Mouse (Mus musculus): ENCODE data around the gene Chn2. TPM values are rescaled to one million over a fixed set of nuclear protein-coding genes. Genes with fewer than 3 reads are reported as not detected.

The Chn2 gene
- polyA plus RNA-seq, 1 experiment from 2014 or later = 23.5 TPM

GRCm38 (mm10) chr6:54140488-54140887 lies 101.1 kb downstream of the Chn2 start:
- no peak overlapping the region for H3K9ac ChIP-seq (replicated peaks; ENCODE audit: low read depth, low read length)
- H3K4me1 ChIP-seq (ENCODE audit: control insufficient read depth, insufficient read depth, low read length) = no peaks in the 10 kb centered on the region; the same call in 1 of the 2 replicates
- no peak for ATAC-seq (ENCODE audit: low read depth)
- no peak overlapping the region for H3K4me2 ChIP-seq (ENCODE audit: low read depth, low read length)
- no peak overlapping the region for H3K27ac ChIP-seq (ENCODE audit: low read depth, low read length)
- 89% methylated on average over 4 of the region's 4 CpGs for WGBS
- no peak overlapping the region for H3K4me3 ChIP-seq (ENCODE audit: low read depth, low read length)
- H3K36me3 ChIP-seq (ENCODE audit: control insufficient read depth, insufficient read depth, low read length) = no peaks in the 10 kb centered on the region
- H3K27me3 ChIP-seq (ENCODE audit: control insufficient read depth, insufficient read depth, low read length) = no peaks in the 10 kb centered on the region
- no peaks in the 10 kb centered on the region for H3K9me3 ChIP-seq (ENCODE audit: control insufficient read depth, low read length)

DNA sequence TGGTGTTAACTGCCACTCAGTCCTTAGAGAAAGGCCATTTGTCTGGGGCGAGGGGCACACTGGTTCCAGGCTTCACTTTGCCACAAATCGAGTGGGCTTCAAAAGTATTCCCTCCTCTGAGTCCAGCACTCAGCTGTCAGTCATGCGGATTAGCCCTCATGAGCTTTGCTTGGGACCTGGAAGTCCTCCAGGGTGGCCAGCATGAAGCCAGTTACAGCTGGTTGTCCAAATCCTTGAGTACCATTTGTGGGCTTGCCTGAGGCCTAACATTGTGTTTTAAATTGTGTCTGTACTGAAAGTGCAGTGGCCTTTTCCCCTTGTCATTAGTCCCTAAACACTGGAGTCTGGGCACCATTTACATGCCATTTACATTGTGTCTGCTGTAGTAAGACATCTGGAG lies 101.8 kb downstream of the Chn2 start:
- WGBS = 85% methylated on average over 3 of the region's 3 CpGs
- Histone ChIP-seq H3K9ac (replicated peaks; ENCODE audit: low read depth, low read length) (no peak overlapping the region), H3K36me3 (ENCODE audit: control insufficient read depth, insufficient read depth, low read length) (no peaks in the 10 kb centered on the region), H3K4me2 (ENCODE audit: low read depth, low read length) (no peak overlapping the region), H3K9me3 (ENCODE audit: control insufficient read depth, low read length) (no peaks in the 10 kb centered on the region), H3K4me3 (ENCODE audit: low read depth, low read length) (no peak overlapping the region), H3K4me1 (ENCODE audit: control insufficient read depth, insufficient read depth, low read length) (no peaks in the 10 kb centered on the region; the same call in 1 of the 2 replicates), H3K27me3 (ENCODE audit: control insufficient read depth, insufficient read depth, low read length) (no peaks in the 10 kb centered on the region), H3K27ac (ENCODE audit: low read depth, low read length) (no peak overlapping the region)
- ATAC-seq (ENCODE audit: low read depth) = no peak

- H3K27me3 ChIP-seq (ENCODE audit: control insufficient read depth, insufficient read depth, low read length) = no peaks in the 10 kb centered on the region
- H3K36me3 ChIP-seq (ENCODE audit: control insufficient read depth, insufficient read depth, low read length) = no peaks in the 10 kb centered on the region
- H3K4me2 ChIP-seq (ENCODE audit: low read depth, low read length) = no peak overlapping the region
- no peak overlapping the region for H3K9ac ChIP-seq (replicated peaks; ENCODE audit: low read depth, low read length)
- H3K9me3 ChIP-seq (ENCODE audit: control insufficient read depth, low read length) = no peaks in the 10 kb centered on the region
- no peak overlapping the region for H3K4me3 ChIP-seq (ENCODE audit: low read depth, low read length)
- no peak for ATAC-seq (ENCODE audit: low read depth)
- H3K4me1 ChIP-seq (ENCODE audit: control insufficient read depth, insufficient read depth, low read length) = no peaks in the 10 kb centered on the region; the same call in 1 of the 2 replicates
- H3K27ac ChIP-seq (ENCODE audit: low read depth, low read length) = no peak overlapping the region
- WGBS = 79% methylated on average over 11 of the region's 11 CpGs
Measured at GRCm38 (mm10) chr6:54142848-54143651, 103.7 kb downstream of the Chn2 start.

DNA sequence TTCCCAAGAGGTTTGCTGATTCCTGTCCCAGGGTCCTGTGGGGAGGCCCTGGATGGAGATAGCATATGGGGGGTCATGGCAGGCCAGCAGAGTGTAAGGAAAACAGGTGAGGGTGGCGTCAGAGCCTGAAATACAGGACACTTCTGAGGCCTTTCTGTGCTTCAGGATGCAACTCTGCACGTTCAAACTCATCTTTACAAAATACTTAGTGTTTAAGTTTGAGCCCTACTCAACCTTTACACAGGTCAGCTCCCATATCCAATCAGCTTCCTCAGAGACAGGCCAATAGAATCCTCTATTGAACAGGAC lies 104.3 kb downstream of the Chn2 start:
- H3K27ac ChIP-seq (ENCODE audit: low read depth, low read length) = no peak overlapping the region
- ATAC-seq (ENCODE audit: low read depth) = no peak
- H3K9ac ChIP-seq (replicated peaks; ENCODE audit: low read depth, low read length) = no peak overlapping the region
- no peak overlapping the region for H3K4me3 ChIP-seq (ENCODE audit: low read depth, low read length)
- H3K36me3 ChIP-seq (ENCODE audit: control insufficient read depth, insufficient read depth, low read length) = no peaks in the 10 kb centered on the region
- H3K27me3 ChIP-seq (ENCODE audit: control insufficient read depth, insufficient read depth, low read length) = no peaks in the 10 kb centered on the region
- H3K9me3 ChIP-seq (ENCODE audit: control insufficient read depth, low read length) = no peaks in the 10 kb centered on the region
- no peak overlapping the region for H3K4me2 ChIP-seq (ENCODE audit: low read depth, low read length)
- H3K4me1 ChIP-seq (ENCODE audit: control insufficient read depth, insufficient read depth, low read length) = no peaks in the 10 kb centered on the region; the same call in 1 of the 2 replicates
- 89% methylated on average over 2 of the region's 2 CpGs for WGBS

DNA sequence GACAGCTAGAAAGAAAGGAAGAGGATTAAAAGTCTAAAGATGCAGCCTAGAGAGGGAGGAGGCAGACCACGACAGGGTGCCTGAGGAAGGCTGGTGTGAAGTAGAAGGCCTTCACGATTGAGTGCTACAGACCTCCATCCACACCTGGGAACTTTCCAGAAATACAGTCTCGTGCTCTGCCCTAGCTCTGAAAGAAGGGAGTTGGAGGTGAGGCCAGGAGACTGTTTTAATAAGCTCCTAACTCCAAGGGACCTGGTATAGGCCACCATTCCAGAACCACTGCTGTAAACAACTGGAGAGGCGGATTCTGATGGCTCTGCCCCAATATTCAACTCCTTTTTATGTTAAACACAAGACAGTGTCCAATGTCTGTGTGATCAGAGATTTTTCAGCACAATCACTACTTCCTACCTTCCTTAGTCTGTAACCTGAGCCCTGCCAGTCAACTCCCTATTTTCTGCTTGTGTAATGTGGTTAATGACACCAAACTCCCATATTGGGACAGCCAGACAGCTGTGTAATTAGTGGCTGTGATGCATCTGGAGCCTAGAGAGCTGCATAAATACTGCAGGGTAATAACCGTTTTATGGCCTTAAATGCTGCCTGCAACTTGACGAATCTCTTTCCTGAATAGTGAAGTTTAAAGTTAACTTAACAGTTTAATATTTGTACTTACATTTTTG lies 109.6 kb downstream of the Chn2 start:
- Histone ChIP-seq H3K27ac (ENCODE audit: low read depth, low read length) (no peak overlapping the region), H3K4me2 (ENCODE audit: low read depth, low read length) (no peak overlapping the region), H3K4me3 (ENCODE audit: low read depth, low read length) (no peak overlapping the region), H3K27me3 (ENCODE audit: control insufficient read depth, insufficient read depth, low read length) (no peaks in the 10 kb centered on the region), H3K9me3 (ENCODE audit: control insufficient read depth, low read length) (no peaks in the 10 kb centered on the region), H3K4me1 (ENCODE audit: control insufficient read depth, insufficient read depth, low read length) (peaks cover 12% of the 10 kb centered on the region), H3K9ac (replicated peaks; ENCODE audit: low read depth, low read length) (no peak overlapping the region), H3K36me3 (ENCODE audit: control insufficient read depth, insufficient read depth, low read length) (no peaks in the 10 kb centered on the region)
- WGBS = 46% methylated on average over 6 of the region's 6 CpGs
- 0 out of 2 replicates have a peak, but pooled peaks have one; percentile 68 for ATAC-seq (ENCODE audit: low read depth)

- H3K36me3 ChIP-seq (ENCODE audit: control insufficient read depth, insufficient read depth, low read length) = no peaks in the 10 kb centered on the region
- no peak overlapping the region for H3K9ac ChIP-seq (replicated peaks; ENCODE audit: low read depth, low read length)
- no peak overlapping the region for H3K27ac ChIP-seq (ENCODE audit: low read depth, low read length)
- H3K9me3 ChIP-seq (ENCODE audit: control insufficient read depth, low read length) = no peaks in the 10 kb centered on the region
- H3K4me3 ChIP-seq (ENCODE audit: low read depth, low read length) = no peak overlapping the region
- H3K27me3 ChIP-seq (ENCODE audit: control insufficient read depth, insufficient read depth, low read length) = no peaks in the 10 kb centered on the region
- no peak overlapping the region for H3K4me2 ChIP-seq (ENCODE audit: low read depth, low read length)
- H3K4me1 ChIP-seq (ENCODE audit: control insufficient read depth, insufficient read depth, low read length) = peaks cover 12% of the 10 kb centered on the region
- no peak for ATAC-seq (ENCODE audit: low read depth)
- WGBS = 83% methylated on average over 5 of the region's 5 CpGs
Measured at GRCm38 (mm10) chr6:54150821-54151220, 111.5 kb downstream of the Chn2 start.

DNA sequence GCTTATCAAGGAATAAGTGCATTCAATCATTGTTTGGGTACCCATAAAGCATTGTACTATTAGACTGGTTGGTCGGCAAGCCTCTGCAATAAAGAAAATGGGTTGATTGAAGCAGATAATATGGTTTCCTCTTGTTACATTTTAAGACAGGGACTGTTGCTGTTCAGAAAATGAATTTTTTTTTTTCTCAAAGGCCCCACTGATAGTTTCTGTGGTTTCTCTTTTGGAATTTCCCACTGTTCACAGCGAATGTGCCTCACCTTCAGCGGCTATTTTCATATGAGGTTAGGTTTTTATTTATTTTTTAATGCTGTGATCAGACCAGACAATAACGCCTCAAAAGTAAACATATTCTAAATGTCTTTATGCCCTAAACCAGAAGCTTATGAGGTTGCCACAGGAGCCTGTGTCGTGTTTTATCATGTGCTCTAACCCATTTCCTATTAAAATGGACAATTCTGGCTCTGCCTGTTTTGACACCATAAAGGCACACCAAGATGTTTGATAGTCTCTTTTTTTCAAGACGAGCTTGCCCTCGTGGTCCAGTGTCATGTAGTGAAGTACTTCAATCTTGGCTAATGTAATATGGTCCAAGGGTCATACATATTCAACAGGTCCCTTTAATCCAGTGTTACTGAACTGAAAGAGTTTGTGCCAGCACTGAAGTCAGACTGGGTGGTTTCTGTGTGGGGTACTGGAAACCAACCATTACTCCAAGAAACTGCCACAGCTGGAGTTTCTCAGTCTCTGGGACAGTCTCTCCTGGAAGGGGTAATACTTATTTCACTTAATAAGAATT lies 112.3 kb downstream of the Chn2 start:
- WGBS = 59% methylated on average over 7 of the region's 7 CpGs
- Histone ChIP-seq H3K9me3 (ENCODE audit: control insufficient read depth, low read length) (no peaks in the 10 kb centered on the region), H3K9ac (replicated peaks; ENCODE audit: low read depth, low read length) (no peak overlapping the region), H3K4me3 (ENCODE audit: low read depth, low read length) (no peak overlapping the region), H3K4me1 (ENCODE audit: control insufficient read depth, insufficient read depth, low read length) (peaks cover 12% of the 10 kb centered on the region), H3K36me3 (ENCODE audit: control insufficient read depth, insufficient read depth, low read length) (no peaks in the 10 kb centered on the region), H3K27me3 (ENCODE audit: control insufficient read depth, insufficient read depth, low read length) (no peaks in the 10 kb centered on the region), H3K27ac (ENCODE audit: low read depth, low read length) (no peak overlapping the region), H3K4me2 (ENCODE audit: low read depth, low read length) (no peak overlapping the region)
- ATAC-seq (ENCODE audit: low read depth) = no peak

GRCm38 (mm10) chr6:54157097-54157496 lies 117.7 kb downstream of the Chn2 start:
- Histone ChIP-seq H3K4me1 (ENCODE audit: control insufficient read depth, insufficient read depth, low read length) (no peaks in the 10 kb centered on the region), H3K4me2 (ENCODE audit: low read depth, low read length) (no peak overlapping the region), H3K9me3 (ENCODE audit: control insufficient read depth, low read length) (no peaks in the 10 kb centered on the region), H3K27me3 (ENCODE audit: control insufficient read depth, insufficient read depth, low read length) (no peaks in the 10 kb centered on the region), H3K36me3 (ENCODE audit: control insufficient read depth, insufficient read depth, low read length) (no peaks in the 10 kb centered on the region), H3K27ac (ENCODE audit: low read depth, low read length) (no peak overlapping the region), H3K4me3 (ENCODE audit: low read depth, low read length) (no peak overlapping the region), H3K9ac (replicated peaks; ENCODE audit: low read depth, low read length) (no peak overlapping the region)
- 91% methylated on average over 2 of the region's 2 CpGs for WGBS
- ATAC-seq (ENCODE audit: low read depth) = no peak

DNA sequence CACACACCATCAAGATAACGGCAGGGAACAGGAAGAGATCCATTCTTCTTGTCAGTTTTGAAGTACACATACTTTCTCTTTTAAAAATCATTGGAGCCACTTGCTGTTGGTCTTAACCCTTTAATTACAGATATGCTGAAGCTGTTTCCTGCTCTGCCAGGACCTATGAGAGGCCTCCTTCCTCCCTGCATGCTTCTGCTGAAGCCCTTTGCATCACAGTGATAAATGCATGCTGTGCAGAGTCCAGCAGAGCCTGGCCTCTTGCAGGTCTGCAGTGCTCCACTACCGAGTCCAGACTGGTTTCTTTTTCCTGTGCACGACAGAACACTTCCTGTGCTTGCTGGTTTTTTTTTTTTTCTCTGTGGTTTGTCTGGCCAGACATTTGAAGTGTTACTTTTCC lies 119.0 kb downstream of the Chn2 start:
- Histone ChIP-seq H3K9ac (replicated peaks; ENCODE audit: low read depth, low read length) (no peak overlapping the region), H3K9me3 (ENCODE audit: control insufficient read depth, low read length) (no peaks in the 10 kb centered on the region), H3K4me2 (ENCODE audit: low read depth, low read length) (no peak overlapping the region), H3K4me1 (ENCODE audit: control insufficient read depth, insufficient read depth, low read length) (no peaks in the 10 kb centered on the region), H3K36me3 (ENCODE audit: control insufficient read depth, insufficient read depth, low read length) (no peaks in the 10 kb centered on the region), H3K4me3 (ENCODE audit: low read depth, low read length) (no peak overlapping the region), H3K27me3 (ENCODE audit: control insufficient read depth, insufficient read depth, low read length) (no peaks in the 10 kb centered on the region), H3K27ac (ENCODE audit: low read depth, low read length) (no peak overlapping the region)
- 44% methylated on average over 3 of the region's 3 CpGs for WGBS
- ATAC-seq (ENCODE audit: low read depth) = no peak

All from neural tube, embryonic 14.5 days (tissue).